Mouse (Mus musculus) erythroblast, embryonic 14.5 days (primary cell): Measurements from ENCODE around the gene Cdc123. TPM values are rescaled to one million over a fixed set of nuclear protein-coding genes. Genes with fewer than 3 reads are reported as not detected.
"Not testable (repeated sequence)": the region's sequence is repeated elsewhere in the genome, so short reads cannot be mapped to it uniquely, and the experiment has no call there.

ENCODE experiments used
- H3K27me3 ChIP-seq: 2 replicates; pipeline ENCODE4 v1.6.1; 2012; ENCODE audit warnings: inconsistent platforms; ENCODE audit not compliant: control insufficient read depth
- H3K36me3 ChIP-seq: 2 replicates; pipeline ENCODE4 v1.6.1; 2012; ENCODE audit warnings: mild to moderate bottlenecking, inconsistent platforms; ENCODE audit not compliant: control insufficient read depth
- H3K4me1 ChIP-seq: 2 replicates; pipeline ENCODE4 v1.6.1; 2012; ENCODE audit warnings: inconsistent platforms; ENCODE audit not compliant: control insufficient read depth
- H3K4me3 ChIP-seq: replicated peaks from 2 replicates; pipeline ENCODE3; 2012; ENCODE audit warnings: moderate library complexity, mild to moderate bottlenecking, inconsistent platforms
- H3K9me3 ChIP-seq: 2 replicates; pipeline ENCODE4 v1.6.1; 2012; ENCODE audit warnings: low read length, inconsistent platforms, mixed read lengths; ENCODE audit not compliant: control insufficient read depth
- GATA1 ChIP-seq: IDR thresholded peaks from 2 replicates; pipeline ENCODE4 v1.6.1; 2012; ENCODE audit warnings: low read length, inconsistent platforms, mixed read lengths
- TAL1 ChIP-seq: IDR thresholded peaks from 3 replicates; pipeline ENCODE4 v1.6.1; 2012; ENCODE audit warnings: low read length, inconsistent platforms, mixed read lengths
- polyA plus RNA-seq: library from polyadenylated mRNA; stranded (reverse); fragments of >175 nt; gene quantifications from 2 replicates; pipeline ENCODE4 v1.2.3, GENCODE M21; 2012

Gene Cdc123
- polyA plus RNA-seq, 1 experiment: 22.6 TPM

DNA sequence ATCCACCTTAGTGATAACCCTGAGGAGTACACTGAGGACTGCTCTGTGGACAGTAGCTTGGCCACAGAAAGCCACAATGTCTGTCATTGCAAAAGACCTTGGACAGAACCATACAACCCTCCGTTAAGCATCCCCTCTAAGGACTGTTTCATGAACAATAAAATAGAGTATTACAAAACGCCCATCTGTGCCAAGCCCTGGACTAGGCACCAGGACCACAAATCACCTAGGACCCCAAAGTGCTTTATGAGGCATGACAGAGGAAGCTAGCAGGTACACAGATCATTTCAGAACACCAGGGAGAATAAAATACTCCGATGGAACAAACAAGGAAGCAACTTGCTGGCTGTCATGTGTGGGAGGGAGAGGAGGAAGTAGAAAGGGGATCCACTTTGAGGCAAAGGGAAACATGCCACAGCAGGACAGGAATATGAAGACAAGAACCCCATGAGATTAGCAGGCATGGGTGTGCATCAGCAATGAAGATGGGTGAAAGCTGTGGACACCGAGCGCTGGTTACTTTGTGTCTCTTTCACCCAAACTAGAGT, 33.7 kb downstream of the Cdc123 start:
- Histone ChIP-seq H3K36me3 (peaks cover 69% of the 10 kb centered on the region), H3K4me1 (no peaks in the 10 kb centered on the region), H3K4me3 (no peak overlapping the region), H3K27me3 (no peaks in the 10 kb centered on the region), H3K9me3 (no peaks in the 10 kb centered on the region)
- TF ChIP-seq TAL1 (no peak), GATA1 (no peak)

DNA sequence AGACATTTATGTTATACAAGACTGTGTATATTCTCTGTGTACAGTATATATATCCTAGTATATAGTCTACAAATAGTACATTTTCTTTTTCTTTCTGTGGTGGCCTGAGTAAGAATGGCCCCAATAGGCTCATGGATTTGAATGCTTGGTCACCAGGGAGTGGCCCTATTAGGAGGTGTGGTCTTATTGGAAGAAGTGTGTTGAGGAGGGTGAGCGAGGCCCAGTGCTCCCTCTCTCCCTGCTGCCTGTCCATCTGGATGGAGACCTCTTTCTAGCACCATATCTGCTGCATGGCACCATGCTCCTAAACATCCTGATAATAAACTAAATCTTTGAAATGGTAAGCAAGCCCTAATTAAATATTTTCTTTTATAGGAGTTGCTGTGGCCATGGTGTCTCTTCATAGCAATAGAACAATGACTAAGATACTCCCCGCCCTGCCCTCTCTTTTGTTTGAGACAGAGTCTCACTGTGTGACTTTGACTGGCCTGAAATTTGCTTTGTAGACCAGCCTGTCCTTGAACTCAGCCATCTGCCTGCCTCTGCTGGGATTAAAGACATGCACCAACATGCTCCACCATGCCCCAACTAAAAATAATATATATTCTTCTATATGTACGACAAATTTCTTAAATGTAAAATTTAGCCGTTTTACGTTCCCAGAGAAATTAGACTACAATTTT, 34.8 kb downstream of the Cdc123 start:
- Histone ChIP-seq H3K9me3 (no peaks in the 10 kb centered on the region), H3K4me3 (no peak overlapping the region), H3K4me1 (no peaks in the 10 kb centered on the region), H3K27me3 (no peaks in the 10 kb centered on the region), H3K36me3 (peaks cover 71% of the 10 kb centered on the region)
- TF ChIP-seq TAL1: no peak
- no peak for TF ChIP-seq GATA1

- peaks cover 84% of the 10 kb centered on the region for H3K36me3 ChIP-seq
- not testable (repeated sequence) for H3K4me3 ChIP-seq, H3K4me1 ChIP-seq, H3K27me3 ChIP-seq, H3K9me3 ChIP-seq
Measured at GRCm38 (mm10) chr2:5806201-5806600, 38.8 kb downstream of the Cdc123 start.

DNA sequence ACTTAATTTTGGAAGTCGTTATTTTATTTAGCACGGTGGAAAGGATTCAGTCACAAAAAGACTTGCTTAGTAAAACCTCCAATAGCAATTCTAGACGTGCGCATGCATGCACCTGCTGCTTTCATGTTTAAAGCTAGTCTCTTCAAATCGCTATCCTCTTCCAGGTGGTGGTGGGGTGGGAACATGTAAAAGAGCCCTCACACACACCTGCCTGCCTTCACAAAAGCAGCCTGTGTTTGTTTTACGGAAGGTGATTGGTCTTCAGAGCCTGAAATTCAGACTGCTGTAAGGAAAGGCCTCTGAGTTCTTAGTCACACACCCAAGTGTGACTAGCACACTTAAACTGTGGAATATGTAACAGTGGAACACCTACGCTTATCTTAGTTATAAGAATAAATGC, 39.7 kb downstream of the Cdc123 start:
- TF ChIP-seq TAL1 (no peak), GATA1 (no peak)
- H3K4me3 ChIP-seq: no peak overlapping the region
- no peaks in the 10 kb centered on the region for H3K9me3 ChIP-seq
- H3K27me3 ChIP-seq: no peaks in the 10 kb centered on the region
- peaks cover 6% of the 10 kb centered on the region for H3K4me1 ChIP-seq
- peaks cover 82% of the 10 kb centered on the region for H3K36me3 ChIP-seq

DNA sequence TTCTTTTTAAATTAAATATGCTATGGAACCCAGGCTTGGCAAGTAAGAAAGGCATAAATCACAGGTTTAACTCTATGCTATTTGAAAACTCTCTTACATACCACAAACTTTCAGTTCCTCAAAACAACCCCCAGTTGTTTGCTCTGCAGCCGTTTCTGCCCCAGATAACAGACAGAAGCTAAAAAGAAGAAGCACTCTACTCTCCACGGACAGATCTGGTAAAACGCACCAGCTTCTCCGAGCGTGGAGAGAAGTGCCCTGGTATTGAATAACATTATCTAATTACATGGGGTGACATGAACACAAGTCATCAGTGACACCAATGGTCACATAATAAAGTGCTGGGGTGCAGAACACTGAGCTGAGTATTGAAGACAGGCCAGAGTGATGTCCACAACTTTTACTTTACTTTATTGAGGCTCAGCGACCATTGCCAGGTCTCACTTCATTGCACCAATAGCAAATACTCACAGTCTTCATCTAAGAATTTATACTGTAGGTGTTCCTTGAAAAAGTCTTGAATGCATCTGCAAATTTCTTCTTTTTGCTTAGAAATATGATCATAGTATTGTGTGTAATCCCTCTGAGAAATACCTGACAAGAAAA, 40.4 kb downstream of the Cdc123 start:
- Histone ChIP-seq H3K27me3 (no peaks in the 10 kb centered on the region), H3K4me3 (no peak overlapping the region), H3K4me1 (peaks cover 6% of the 10 kb centered on the region), H3K9me3 (no peaks in the 10 kb centered on the region), H3K36me3 (peaks cover 80% of the 10 kb centered on the region)
- TF ChIP-seq GATA1 (no peak), TAL1 (no peak)

DNA sequence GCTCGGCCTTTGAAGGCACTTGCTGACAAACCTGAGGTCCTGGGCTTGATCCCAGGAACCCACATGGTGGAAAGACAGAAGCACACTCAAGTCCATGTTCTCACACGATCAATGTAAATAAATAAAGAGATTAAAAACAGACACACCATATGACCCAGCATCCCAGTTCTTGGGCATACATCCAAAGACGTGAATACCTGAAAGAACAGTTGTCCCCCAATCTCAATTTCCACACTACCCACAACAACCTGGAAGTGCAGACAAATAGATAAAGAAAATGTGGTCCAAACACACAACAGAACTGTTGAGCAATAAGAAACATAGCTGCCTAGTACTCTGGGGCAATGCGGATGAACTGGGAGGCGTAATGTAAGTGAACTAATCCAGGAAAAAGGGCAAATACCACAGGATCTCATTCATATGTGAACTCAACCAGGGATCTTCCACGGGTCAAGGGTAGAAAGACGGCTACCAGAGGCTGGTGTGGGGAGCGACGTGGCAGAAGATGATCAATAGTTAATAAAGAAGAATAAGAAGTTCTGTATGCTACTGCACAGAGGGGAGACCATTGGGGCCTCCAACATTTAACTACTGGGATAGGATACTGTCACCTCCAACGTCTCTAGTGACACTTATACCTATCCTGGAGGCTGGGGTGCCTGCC, 42.9 kb downstream of the Cdc123 start:
- no peaks in the 10 kb centered on the region for H3K27me3 ChIP-seq
- TF ChIP-seq TAL1 (no peak), GATA1 (no peak)
- no peaks in the 10 kb centered on the region for H3K9me3 ChIP-seq
- H3K4me3 ChIP-seq: no peak overlapping the region
- peaks cover 6% of the 10 kb centered on the region for H3K4me1 ChIP-seq
- peaks cover 79% of the 10 kb centered on the region for H3K36me3 ChIP-seq

DNA sequence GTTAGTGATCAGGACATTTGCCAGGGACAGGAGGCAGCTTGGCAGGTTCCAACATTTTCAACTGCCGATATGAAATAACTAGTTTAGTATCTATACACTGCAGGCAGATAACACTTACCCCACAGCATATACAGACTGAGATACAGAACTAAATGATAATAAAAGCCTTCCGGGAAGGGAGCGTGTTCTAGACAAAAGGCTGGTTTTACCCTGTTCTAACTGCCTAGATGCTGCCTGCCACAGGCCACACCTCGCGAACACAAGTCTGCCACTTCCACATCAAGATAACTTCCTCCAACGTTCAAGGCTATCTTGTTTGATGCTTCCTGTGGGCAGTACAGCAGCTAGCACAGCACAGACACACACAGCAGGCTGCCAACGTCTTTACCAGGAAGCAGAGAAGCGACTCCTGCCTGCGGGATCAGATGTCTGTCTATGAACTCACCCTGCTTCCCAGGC, 43.8 kb downstream of the Cdc123 start:
- H3K36me3 ChIP-seq: peaks cover 85% of the 10 kb centered on the region
- H3K27me3 ChIP-seq: no peaks in the 10 kb centered on the region
- no peaks in the 10 kb centered on the region for H3K9me3 ChIP-seq
- peaks cover 6% of the 10 kb centered on the region for H3K4me1 ChIP-seq
- no peak for TF ChIP-seq GATA1
- no peak for TF ChIP-seq TAL1
- no peak overlapping the region for H3K4me3 ChIP-seq

DNA sequence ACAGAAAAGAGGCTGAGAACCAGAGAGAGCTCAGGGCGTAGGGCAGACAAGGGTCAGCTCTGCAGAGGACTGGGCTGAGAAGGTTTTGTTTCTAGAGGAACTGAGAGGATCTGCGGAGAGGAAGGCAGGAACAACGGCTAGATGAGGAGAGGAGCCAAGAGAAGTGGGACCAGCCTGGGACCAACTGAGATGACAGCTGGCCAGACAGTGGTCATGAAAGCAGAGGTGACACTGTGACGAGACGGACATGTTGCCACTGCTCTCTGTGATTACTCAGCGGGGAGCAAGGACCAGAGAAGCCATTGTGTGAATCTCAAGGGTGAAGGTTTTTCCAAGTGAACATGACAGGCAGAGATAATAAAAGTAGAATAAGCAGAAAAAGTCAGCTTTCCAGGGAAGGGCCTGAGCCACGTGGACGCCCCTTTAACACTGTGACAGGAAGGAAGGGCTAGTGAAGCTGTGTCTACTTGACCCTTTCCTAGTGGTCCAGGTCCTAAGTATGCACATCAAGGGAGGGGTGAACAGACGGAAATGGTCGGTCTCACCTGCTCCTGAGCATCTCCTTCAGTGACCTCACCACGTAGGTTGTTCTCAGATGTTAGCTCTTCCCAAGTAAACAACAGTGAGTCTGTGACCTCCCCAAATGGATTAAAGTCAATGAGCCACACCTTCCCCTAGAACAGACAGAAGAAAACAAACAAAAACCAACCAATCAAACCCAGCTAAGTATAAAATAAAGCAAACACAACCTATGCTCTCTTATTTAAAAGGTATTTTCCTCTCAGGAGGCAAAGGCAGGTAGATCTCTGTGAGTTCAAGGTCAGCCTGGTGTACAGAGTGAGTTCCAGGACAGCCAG, 46.9 kb downstream of the Cdc123 start:
- Histone ChIP-seq H3K27me3 (no peaks in the 10 kb centered on the region), H3K4me1 (peaks cover 6% of the 10 kb centered on the region), H3K9me3 (no peaks in the 10 kb centered on the region), H3K36me3 (peaks cover 83% of the 10 kb centered on the region), H3K4me3 (no peak overlapping the region)
- TF ChIP-seq GATA1: no peak
- no peak for TF ChIP-seq TAL1

GRCm38 (mm10) chr2:5793771-5794170, 51.2 kb downstream of the Cdc123 start:
- peaks cover 63% of the 10 kb centered on the region for H3K36me3 ChIP-seq
- no peak overlapping the region for H3K4me3 ChIP-seq
- no peaks in the 10 kb centered on the region for H3K4me1 ChIP-seq
- H3K9me3 ChIP-seq: peaks cover 4% of the 10 kb centered on the region
- TF ChIP-seq GATA1 (no peak), TAL1 (no peak)
- no peaks in the 10 kb centered on the region for H3K27me3 ChIP-seq
